Mouse (Mus musculus) common myeloid progenitor, adult 5-6 weeks (primary cell): ENCODE measurements around the gene Dbil5. TPM values are rescaled to one million over a fixed set of nuclear protein-coding genes. Genes with fewer than 3 reads are reported as not detected.

ENCODE experiments used
- ATAC-seq: replicated peaks from 2 replicates; pipeline ENCODE4 v1.8.0; 2016; ENCODE audit warnings: low read depth, mild to moderate bottlenecking, moderate TSS enrichment, inconsistent platforms; ENCODE audit not compliant: poor library complexity, severe bottlenecking
- total RNA-seq: library from RNA; stranded (forward); fragments of 200-1000, 187-1606 nt; gene quantifications from 2 replicates; pipeline ENCODE4 v1.2.3, GENCODE M21; 2017

The Dbil5 gene
- total RNA-seq, 1 experiment from 2014 or later: not detected

- no peak for ATAC-seq
Observed at GRCm38 (mm10) chr11:76268001-76268459, 50.6 kb downstream of the Dbil5 start.

Other genes starting within 250 kb of the Dbil5 start
- not detected in 2 replicates for gene 1700016K19Rik, start 217.7 kb upstream of the Dbil5 start, total RNA-seq
- gene Rflnb, start 189.8 kb upstream of the Dbil5 start, total RNA-seq: 2.0 and 2.6 TPM in 2 replicates
- 41.8 and 43.6 TPM in 2 replicates for gene Vps53, start 38.0 kb upstream of the Dbil5 start, total RNA-seq
- gene Fam57a, start 37.9 kb upstream of the Dbil5 start, total RNA-seq: 0.44 and 2.0 TPM in 2 replicates
- gene Gemin4, start 56 bp downstream of the Dbil5 start, total RNA-seq: 21.7 and 21.9 TPM in 2 replicates
- 22.5 and 33.2 TPM in 2 replicates for gene Mrm3, start 26.1 kb downstream of the Dbil5 start, total RNA-seq
- gene Glod4, start 26.1 kb downstream of the Dbil5 start, total RNA-seq: 216 and 244 TPM in 2 replicates
- 10.2 and 12.7 TPM in 2 replicates for gene Nxn, start 181.5 kb downstream of the Dbil5 start, total RNA-seq
- 11.1 and 17.0 TPM in 2 replicates for gene Timm22, start 189.3 kb downstream of the Dbil5 start, total RNA-seq